Mouse (Mus musculus) brain, embryonic 14.5 days (tissue): Measurements from ENCODE around the gene Osbpl10.

Experiments
- CTCF ChIP-seq: fragments of 200-500 bp; IDR thresholded peaks from 2 replicates; pipeline ENCODE4 v1.5.1; 2012; ENCODE audit warnings: inconsistent platforms, mild to moderate bottlenecking, moderate library complexity, borderline replicate concordance; ENCODE audit not compliant: insufficient read depth, insufficient read length; ENCODE audit errors: extremely low read depth
- POLR2A ChIP-seq: fragments of 200-500 bp; IDR thresholded peaks from 2 replicates; pipeline ENCODE4 v1.6.1; 2012; ENCODE audit warnings: mild to moderate bottlenecking, inconsistent platforms, borderline replicate concordance; ENCODE audit not compliant: poor library complexity, insufficient read depth, insufficient read length, severe bottlenecking; ENCODE audit errors: extremely low read depth

DNA sequence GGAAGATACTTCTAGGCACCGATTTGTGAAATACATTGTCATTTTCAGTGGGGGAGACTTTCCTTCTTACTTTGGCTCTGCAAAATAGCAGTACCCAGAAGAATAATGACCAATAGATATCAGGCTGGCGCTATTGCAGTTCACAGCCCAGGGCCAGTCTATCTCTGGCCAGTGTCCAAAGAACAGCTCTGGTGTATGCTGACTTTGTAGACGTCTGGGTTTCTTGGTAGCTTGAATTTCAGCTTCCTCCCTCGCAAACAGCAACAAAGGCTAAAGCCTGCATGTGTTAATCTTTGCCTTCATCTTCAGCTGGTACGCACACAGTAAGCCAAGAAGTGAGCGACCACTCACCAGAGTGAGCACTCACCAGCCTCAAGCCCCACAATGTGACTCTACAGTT is 29.4 kb downstream of the Osbpl10 start:
- TF ChIP-seq POLR2A = no peak
- no peak for TF ChIP-seq CTCF
